Mouse (Mus musculus) myocyte (in vitro differentiated cells): ENCODE results near the gene Pou6f1.

Experiments used
- CEBPB ChIP-seq: IDR thresholded peaks from 2 replicates; pipeline ENCODE4 v1.6.1; 2011; ENCODE audit warnings: mild to moderate bottlenecking, moderate library complexity; ENCODE audit not compliant: poor library complexity, insufficient read depth, severe bottlenecking
- E2F4 ChIP-seq: IDR thresholded peaks from one replicate; pipeline ENCODE4 v1.6.1; 2011; ENCODE audit warnings: mild to moderate bottlenecking, control low read depth, moderate library complexity; ENCODE audit not compliant: insufficient read depth
- MAX ChIP-seq: IDR thresholded peaks from one replicate; pipeline ENCODE4 v1.6.1; 2011; ENCODE audit warnings: low read depth, mild to moderate bottlenecking, control low read depth
- MYOD1 ChIP-seq, 3 experiments: IDR thresholded peaks; one replicate each; pipeline ENCODE4 v1.6.1; 2011; ENCODE audit warnings: control low read depth in 2 of 3, low read depth in 2 of 3, mild to moderate bottlenecking in 2 of 3, moderate library complexity in 1 of 3; ENCODE audit not compliant: insufficient read length in 2 of 3, control insufficient read depth in 1 of 3
- MYOG ChIP-seq, 3 experiments: IDR thresholded peaks; one replicate each; pipeline ENCODE4 v1.6.1; 2011; ENCODE audit warnings: control low read depth in 2 of 3, low read depth in 2 of 3, mild to moderate bottlenecking in 2 of 3; ENCODE audit not compliant: insufficient read length in 2 of 3, control insufficient read depth in 1 of 3, insufficient read depth in 1 of 3
- POLR2A ChIP-seq: IDR thresholded peaks from one replicate; pipeline ENCODE4 v1.6.1; 2011; ENCODE audit warnings: low read depth, mild to moderate bottlenecking, control low read depth, moderate library complexity; ENCODE audit not compliant: insufficient read length
- POLR2AphosphoS2 ChIP-seq: IDR thresholded peaks from one replicate; pipeline ENCODE4 v1.6.1; 2011; ENCODE audit warnings: low read depth, control low read depth; ENCODE audit not compliant: insufficient read length
- REST ChIP-seq: IDR thresholded peaks from one replicate; pipeline ENCODE4 v1.6.1; 2011; ENCODE audit warnings: mild to moderate bottlenecking, control low read depth, moderate library complexity; ENCODE audit not compliant: insufficient read depth, insufficient read length
- SRF ChIP-seq: IDR thresholded peaks from one replicate; pipeline ENCODE4 v1.6.1; 2011; ENCODE audit warnings: low read depth; ENCODE audit not compliant: control insufficient read depth, insufficient read length
- TCF12 ChIP-seq: IDR thresholded peaks from one replicate; pipeline ENCODE4 v1.6.1; 2011; ENCODE audit warnings: mild to moderate bottlenecking, control low read depth; ENCODE audit not compliant: poor library complexity, insufficient read depth, severe bottlenecking
- TCF3 ChIP-seq: IDR thresholded peaks from one replicate; pipeline ENCODE4 v1.6.1; 2011; ENCODE audit warnings: low read depth, control low read depth; ENCODE audit not compliant: insufficient read length

DNA sequence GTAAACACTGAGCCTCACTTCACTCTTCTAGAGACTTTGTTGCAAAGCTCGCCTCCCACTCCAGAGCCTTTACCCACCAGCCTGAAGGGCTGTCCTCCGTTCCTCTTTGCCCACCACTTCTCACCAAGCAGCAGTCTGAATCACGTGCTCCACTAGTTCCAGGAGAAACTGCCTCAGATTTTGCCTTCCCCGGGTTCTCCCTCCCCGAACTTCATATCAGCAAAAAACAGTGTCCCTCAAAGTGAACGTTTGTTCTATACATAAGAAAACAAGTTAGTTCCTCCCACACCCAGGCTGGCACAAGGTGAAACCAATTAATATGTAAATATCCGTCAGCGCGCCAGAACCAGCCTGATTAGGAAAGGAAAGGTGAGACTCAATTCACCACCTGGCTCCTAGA lies 35.5 kb upstream of the Pou6f1 start:
- no peak for TF ChIP-seq MYOD1 (IDR thresholded peaks at IDR 0.05; ENCODE audit: control insufficient read depth in 1 of 3, insufficient read length in 2 of 3, low read depth in 2 of 3)
- TF ChIP-seq SRF = no peak
- no peak for TF ChIP-seq TCF12
- no peak for TF ChIP-seq E2F4
- no peak for TF ChIP-seq TCF3
- no peak for TF ChIP-seq POLR2A
- no peak for TF ChIP-seq POLR2AphosphoS2
- TF ChIP-seq MAX = no peak
- no peak for TF ChIP-seq REST
- TF ChIP-seq MYOG (IDR thresholded peaks at IDR 0.05; ENCODE audit: control insufficient read depth in 1 of 3, insufficient read depth in 1 of 3, insufficient read length in 2 of 3, low read depth in 2 of 3) = no peak
- TF ChIP-seq CEBPB = no peak
